Mouse (Mus musculus) C2C12 (cell line): ENCODE results near the gene Sept10.

Experiments
- CEBPB ChIP-seq: IDR thresholded peaks from one replicate; pipeline ENCODE4 v1.6.1; 2011; ENCODE audit warnings: low read depth, mild to moderate bottlenecking, control low read depth, moderate library complexity
- CTCF ChIP-seq: IDR thresholded peaks from one replicate; pipeline ENCODE4 v1.5.1; 2011; ENCODE audit not compliant: control insufficient read depth, insufficient read depth, insufficient read length
- MYOD1 ChIP-seq: IDR thresholded peaks from one replicate; pipeline ENCODE4 v1.6.1; 2011; ENCODE audit warnings: low read depth; ENCODE audit not compliant: control insufficient read depth, insufficient read length

- no peak for TF ChIP-seq CTCF
- no peak for TF ChIP-seq MYOD1
- no peak for TF ChIP-seq CEBPB
Observed at GRCm38 (mm10) chr10:59223890-59224289, 2.2 kb upstream of the Sept10 start.
